Mouse (Mus musculus): Measurements from ENCODE around the gene Dcaf7. TPM values are rescaled to one million over a fixed set of nuclear protein-coding genes. Genes with fewer than 3 reads are reported as not detected.
"Not testable (repeated sequence)": the region's sequence is repeated elsewhere in the genome, so short reads cannot be mapped to it uniquely, and the experiment has no call there.

Gene Dcaf7
- polyA plus RNA-seq, 1 experiment = 86.9 TPM

- DNase-seq = no peak
- TF ChIP-seq CTCF (IDR thresholded peaks at IDR 0.05; ENCODE audit: borderline replicate concordance, insufficient read depth, low read depth, low read length) (no peak), POLR2A (IDR thresholded peaks at IDR 0.05; ENCODE audit: borderline replicate concordance, insufficient read depth, low read length) (no peak)
- 86% methylated on average over 1 of the region's 1 CpGs for WGBS
Observed at GRCm38 (mm10) chr11:106061311-106061710, 24.6 kb downstream of the Dcaf7 start.

GRCm38 (mm10) chr11:106063756-106064155 lies 27.1 kb downstream of the Dcaf7 start:
- TF ChIP-seq CTCF (IDR thresholded peaks at IDR 0.05; ENCODE audit: borderline replicate concordance, insufficient read depth, low read depth, low read length) = no peak
- TF ChIP-seq POLR2A (IDR thresholded peaks at IDR 0.05; ENCODE audit: borderline replicate concordance, insufficient read depth, low read length) = no peak
- no peak overlapping the region for H3K27ac ChIP-seq (ENCODE audit: insufficient read depth, low read length)
- no peaks in the 10 kb centered on the region for H3K27me3 ChIP-seq (ENCODE audit: control insufficient read depth, insufficient read depth, low read length)
- no peak for DNase-seq
- 75% methylated on average over 5 of the region's 5 CpGs for WGBS
- H3K4me3 ChIP-seq (replicated peaks; ENCODE audit: insufficient read depth, low read depth, low read length) = no peak overlapping the region
- no peaks in the 10 kb centered on the region; the same call in 1 of the 2 replicates for H3K4me1 ChIP-seq (ENCODE audit: control insufficient read depth, insufficient read depth, low read length)

More at GRCm38 (mm10) chr11:106061311-106061710, 24.6 kb downstream of the Dcaf7 start:
- Histone ChIP-seq H3K27ac (ENCODE audit: insufficient read depth, low read length) (no peak overlapping the region), H3K4me1 (ENCODE audit: control insufficient read depth, insufficient read depth, low read length) (no peaks in the 10 kb centered on the region), H3K27me3 (ENCODE audit: control insufficient read depth, insufficient read depth, low read length) (no peaks in the 10 kb centered on the region), H3K4me3 (replicated peaks; ENCODE audit: insufficient read depth, low read depth, low read length) (no peak overlapping the region)

- Histone ChIP-seq H3K4me1 (ENCODE audit: control insufficient read depth, insufficient read depth, low read length) (no peaks in the 10 kb centered on the region; the same call in 1 of the 2 replicates), H3K4me3 (replicated peaks; ENCODE audit: insufficient read depth, low read depth, low read length) (peak overlapping the region; percentile 76), H3K27me3 (ENCODE audit: control insufficient read depth, insufficient read depth, low read length) (no peaks in the 10 kb centered on the region), H3K27ac (ENCODE audit: insufficient read depth, low read length) (no peak overlapping the region)
- TF ChIP-seq CTCF (IDR thresholded peaks at IDR 0.05; ENCODE audit: borderline replicate concordance, insufficient read depth, low read depth, low read length) = no peak
- TF ChIP-seq POLR2A (IDR thresholded peaks at IDR 0.05; ENCODE audit: borderline replicate concordance, insufficient read depth, low read length) = no peak
- 35% methylated on average over 18 of the region's 18 CpGs for WGBS
- DNase-seq = no peak
Observed at GRCm38 (mm10) chr11:106065073-106065922, 28.6 kb downstream of the Dcaf7 start.

- WGBS = under 1% methylated on average over 49 of the region's 49 CpGs
- peak; percentile 95 to 97 for DNase-seq
- H3K27ac ChIP-seq (ENCODE audit: insufficient read depth, low read length) = peak within 1 kb of the TSS; percentile 44
- H3K4me3 ChIP-seq (replicated peaks; ENCODE audit: insufficient read depth, low read depth, low read length) = peak within 1 kb of the TSS; percentile 76
- no peaks in the 10 kb centered on the region for H3K27me3 ChIP-seq (ENCODE audit: control insufficient read depth, insufficient read depth, low read length)
- TF ChIP-seq CTCF (IDR thresholded peaks at IDR 0.05; ENCODE audit: borderline replicate concordance, insufficient read depth, low read depth, low read length) (peak; percentile 27; the same call in 1 of the 2 replicates), POLR2A (IDR thresholded peaks at IDR 0.05; ENCODE audit: borderline replicate concordance, insufficient read depth, low read length) (peak; percentile 80)
- no peaks in the 10 kb centered on the region; the same call in 1 of the 2 replicates for H3K4me1 ChIP-seq (ENCODE audit: control insufficient read depth, insufficient read depth, low read length)
Observed at GRCm38 (mm10) chr11:106065923-106066571, 29.4 kb downstream of the Dcaf7 start, which contains the start of gene Taco1. Gene Taco1, plus strand, starts transcription at chr11:106066061.

GRCm38 (mm10) chr11:106066616-106067015 lies 29.9 kb downstream of the Dcaf7 start:
- not testable (repeated sequence) for H3K27me3 ChIP-seq (ENCODE audit: control insufficient read depth, insufficient read depth, low read length); H3K4me1 ChIP-seq (ENCODE audit: control insufficient read depth, insufficient read depth, low read length); H3K27ac ChIP-seq (ENCODE audit: insufficient read depth, low read length)
- peak; percentile 32 to 53 for DNase-seq
- H3K4me3 ChIP-seq (replicated peaks; ENCODE audit: insufficient read depth, low read depth, low read length) = peak overlapping the region; percentile 76
- WGBS = 14% methylated on average over 23 of the region's 23 CpGs

- H3K4me1 ChIP-seq (ENCODE audit: control insufficient read depth, insufficient read depth, low read length) = no peaks in the 10 kb centered on the region
- no peaks in the 10 kb centered on the region for H3K27me3 ChIP-seq (ENCODE audit: control insufficient read depth, insufficient read depth, low read length)
- TF ChIP-seq POLR2A (IDR thresholded peaks at IDR 0.05; ENCODE audit: borderline replicate concordance, insufficient read depth, low read length) (no peak), CTCF (IDR thresholded peaks at IDR 0.05; ENCODE audit: borderline replicate concordance, insufficient read depth, low read depth, low read length) (no peak)
- WGBS = 80% methylated on average over 3 of the region's 3 CpGs
- no peak overlapping the region for H3K27ac ChIP-seq (ENCODE audit: insufficient read depth, low read length)
- DNase-seq = no peak
- H3K4me3 ChIP-seq (replicated peaks; ENCODE audit: insufficient read depth, low read depth, low read length) = no peak overlapping the region
Observed at GRCm38 (mm10) chr11:106073774-106074173, 37.1 kb downstream of the Dcaf7 start.

- TF ChIP-seq POLR2A (IDR thresholded peaks at IDR 0.05; ENCODE audit: borderline replicate concordance, insufficient read depth, low read length) (no peak), CTCF (IDR thresholded peaks at IDR 0.05; ENCODE audit: borderline replicate concordance, insufficient read depth, low read depth, low read length) (peak; percentile 83)
- no peak overlapping the region for H3K4me3 ChIP-seq (replicated peaks; ENCODE audit: insufficient read depth, low read depth, low read length)
- WGBS = 5% methylated on average over 4 of the region's 4 CpGs
- H3K27ac ChIP-seq (ENCODE audit: insufficient read depth, low read length) = no peak overlapping the region
- peak; percentile 46 to 64 for DNase-seq
- H3K4me1 ChIP-seq (ENCODE audit: control insufficient read depth, insufficient read depth, low read length) = no peaks in the 10 kb centered on the region
- no peaks in the 10 kb centered on the region for H3K27me3 ChIP-seq (ENCODE audit: control insufficient read depth, insufficient read depth, low read length)
Observed at GRCm38 (mm10) chr11:106076321-106076720, 39.6 kb downstream of the Dcaf7 start.
